Mouse (Mus musculus) heart, adult 2 months (tissue): ENCODE measurements around the gene Scamp4. TPM values are rescaled to one million over a fixed set of nuclear protein-coding genes. Genes with fewer than 3 reads are reported as not detected.

ENCODE experiments used
- DNase-seq, 2 experiments: peaks; one replicate each; pipeline ENCODE4 v3.0.0; 2021
- H3K27ac ChIP-seq: fragments of 200-600 bp; 2 replicates; pipeline ENCODE4 v1.8.1; 2022
- H3K27me3 ChIP-seq: fragments of 200-500 bp; 2 replicates; pipeline ENCODE4 v1.6.1; 2012; ENCODE audit warnings: mild to moderate bottlenecking, low read length, inconsistent platforms, mixed read lengths; ENCODE audit not compliant: control insufficient read depth, insufficient read depth
- H3K36me3 ChIP-seq: fragments of 200-500 bp; 2 replicates; pipeline ENCODE4 v1.6.1; 2012; ENCODE audit warnings: low read length, inconsistent platforms; ENCODE audit not compliant: control insufficient read depth, insufficient read depth
- H3K4me1 ChIP-seq: fragments of 200-500 bp; 2 replicates; pipeline ENCODE4 v1.6.1; 2011; ENCODE audit warnings: low read length; ENCODE audit not compliant: control insufficient read depth, insufficient read depth
- H3K4me3 ChIP-seq: fragments of 200-600 bp; 2 replicates; pipeline ENCODE4 v1.8.1; 2022
- H3K79me2 ChIP-seq: fragments of 200-500 bp; replicated peaks from 2 replicates; pipeline ENCODE4 v1.6.1; 2012; ENCODE audit warnings: mild to moderate bottlenecking, inconsistent platforms, low read length, moderate library complexity, mixed read lengths; ENCODE audit not compliant: control insufficient read depth, insufficient read depth
- H3K9ac ChIP-seq: fragments of 200-500 bp; 2 replicates; pipeline ENCODE4 v1.6.1; 2012; ENCODE audit warnings: low read depth, mild to moderate bottlenecking, control low read depth, inconsistent platforms, low read length, mixed read lengths
- CTCF ChIP-seq: fragments of 200-600 bp; IDR thresholded peaks from 2 replicates; pipeline ENCODE4 v1.8.1; 2022; ENCODE audit warnings: antibody characterized with exemption, mild to moderate bottlenecking, moderate library complexity
- EP300 ChIP-seq: fragments of 200-500 bp; IDR thresholded peaks from 2 replicates; pipeline ENCODE4 v1.6.1; 2011; ENCODE audit warnings: low read depth, low read length, control low read depth; ENCODE audit not compliant: insufficient read depth
- POLR2A ChIP-seq: fragments of 200-500 bp; IDR thresholded peaks from 2 replicates; pipeline ENCODE4 v1.6.1; 2011; ENCODE audit warnings: mild to moderate bottlenecking, low read depth, low read length, control low read depth; ENCODE audit not compliant: insufficient read depth
- WGBS: fragments of 180-500 bp; shearing (Covaris S2); methylation state at CpG from one replicate; pipeline ENCODE4 v1.1.7; 2018; 5-methylcytosine and 5-hydroxymethylcytosine counted together
- intact Hi-C: fragments of 180-260 bp; cut with DNase I; formaldehyde crosslinking; loops from one replicate; pipeline ENCODE4 v1.15.1; 2025
- polyA plus RNA-seq: library from polyadenylated mRNA; depleted of rRNA; stranded (reverse); fragments of >200 nt; gene quantifications from 2 replicates; pipeline ENCODE4 v1.2.3, GENCODE M21; 2012
- total RNA-seq, 2 experiments: library from RNA; stranded (reverse); gene quantifications; 2 replicates each; pipeline ENCODE4 v1.2.3; 2021

Gene Scamp4
- total and polyA plus RNA-seq, 3 experiments = 20.8 to 58.9 (median 26.9) TPM

DNA sequence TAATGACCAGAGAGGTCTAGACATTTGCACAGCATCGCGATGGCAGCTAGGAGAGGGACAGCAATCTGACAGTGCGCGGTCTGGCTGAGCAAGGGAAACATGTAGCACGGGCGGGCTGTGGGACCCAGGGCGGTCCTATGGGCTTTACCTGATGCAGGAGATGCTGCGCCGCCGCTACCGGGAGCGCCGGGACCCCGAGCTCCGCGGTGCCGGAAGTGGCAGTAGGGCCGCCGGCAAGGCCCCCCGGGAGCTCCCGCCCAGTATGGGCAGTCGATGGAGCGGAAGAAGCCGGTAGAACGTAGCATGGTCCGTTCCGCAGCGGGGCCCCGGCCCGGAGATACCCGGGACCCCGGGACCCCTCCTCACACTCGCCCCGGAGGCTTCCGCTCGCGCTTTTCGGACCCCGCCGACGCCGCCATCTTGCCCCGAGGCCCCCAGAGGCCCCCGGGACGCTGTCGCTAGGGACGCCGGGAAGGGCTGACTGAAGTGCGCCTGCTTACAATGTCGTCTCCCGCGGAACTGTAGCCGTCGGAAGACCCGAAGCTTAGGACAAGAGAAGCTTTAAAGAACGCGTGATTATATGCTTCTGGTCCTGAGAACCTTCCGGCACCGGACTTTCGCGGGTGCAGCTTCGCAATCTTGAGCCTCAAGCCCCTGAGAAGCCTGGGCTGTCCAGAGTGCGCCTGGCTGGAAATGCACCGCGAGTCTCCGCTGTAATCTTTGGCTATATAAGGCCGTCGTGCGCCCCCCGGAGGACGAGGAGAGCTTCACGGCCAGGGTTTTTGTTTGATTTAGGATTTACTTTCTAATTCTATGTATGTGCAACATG is 41.3 kb upstream of the Scamp4 start, which contains the start of gene Rexo1:
Gene Rexo1, minus strand, starts transcription at position 445 of the 829 bp plus-strand sequence.
- Histone ChIP-seq H3K36me3 (peaks cover 5% of the 10 kb centered on the region; the same call in 1 of the 2 replicates), H3K27ac (peak within 1 kb of the TSS; percentile 99), H3K9ac (peak within 1 kb of the TSS; percentile 98), H3K4me1 (peaks cover 20% of the 10 kb centered on the region), H3K79me2 (peaks cover 24% of the 10 kb centered on the region), H3K27me3 (no peaks in the 10 kb centered on the region), H3K4me3 (peak within 1 kb of the TSS; percentile 97)
- intact Hi-C loops = loop anchor here (1.0 kb wide), 1 partner anchor 115 kb away; no protein-coding TSS in a partner anchor
- 1% methylated on average over 72 of the region's 72 CpGs for WGBS
- peak; percentile 94 to 95 for DNase-seq
- TF ChIP-seq CTCF = peak; percentile 94
- peak; percentile 72 for TF ChIP-seq EP300
- TF ChIP-seq POLR2A = peak; percentile 35; the same call in 1 of the 2 replicates

DNA sequence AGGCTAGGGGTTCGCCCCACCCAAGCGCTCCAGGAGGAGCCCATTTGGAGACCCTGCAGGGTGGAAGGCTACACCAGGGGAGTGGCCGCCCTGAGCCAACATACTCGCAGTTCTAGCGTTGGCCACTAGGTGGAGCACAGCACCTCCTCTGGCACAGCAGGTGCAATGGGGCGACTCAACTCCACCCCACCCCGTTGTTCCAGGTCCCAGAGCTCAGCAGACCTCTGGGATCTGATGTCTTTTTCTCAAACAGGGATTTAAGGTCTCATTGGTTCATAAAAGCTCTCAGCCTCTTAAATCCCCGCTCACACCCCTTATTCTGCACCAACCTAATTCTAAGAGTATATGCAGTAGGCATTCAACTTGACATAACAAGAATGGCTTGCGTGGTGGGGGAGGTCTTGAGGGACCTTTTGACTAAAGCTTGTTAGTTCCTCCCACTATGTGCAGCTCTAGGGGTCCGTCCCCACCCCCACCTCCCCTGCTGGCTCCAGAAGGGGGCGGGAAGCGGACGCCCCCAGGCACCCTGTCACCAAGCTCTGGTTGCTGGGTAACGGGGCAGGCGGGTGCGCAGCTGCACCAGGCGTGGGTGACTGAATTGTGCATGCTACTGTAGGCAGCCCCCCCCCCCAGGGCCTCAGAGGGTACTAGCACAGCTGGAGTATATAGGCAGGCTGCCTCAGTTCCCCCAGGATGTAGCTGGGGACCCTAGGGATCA is 36.1 kb upstream of the Scamp4 start:
- intact Hi-C loops = loop anchor here (1.0 kb wide), 1 partner anchor 122 kb away; no protein-coding TSS in a partner anchor
- H3K27ac ChIP-seq = no peak overlapping the region
- peak; percentile 80 to 92 for DNase-seq
- no peak overlapping the region for H3K4me3 ChIP-seq
- no peaks in the 10 kb centered on the region for H3K79me2 ChIP-seq
- no peaks in the 10 kb centered on the region for H3K27me3 ChIP-seq
- no peaks in the 10 kb centered on the region for H3K36me3 ChIP-seq
- H3K9ac ChIP-seq = no peak overlapping the region
- H3K4me1 ChIP-seq = no peaks in the 10 kb centered on the region
- 34% methylated on average over 17 of the region's 17 CpGs for WGBS
- TF ChIP-seq EP300 (peak; percentile 73; the same call in 1 of the 2 replicates), CTCF (no peak; the same call in 1 of the 2 replicates)

DNA sequence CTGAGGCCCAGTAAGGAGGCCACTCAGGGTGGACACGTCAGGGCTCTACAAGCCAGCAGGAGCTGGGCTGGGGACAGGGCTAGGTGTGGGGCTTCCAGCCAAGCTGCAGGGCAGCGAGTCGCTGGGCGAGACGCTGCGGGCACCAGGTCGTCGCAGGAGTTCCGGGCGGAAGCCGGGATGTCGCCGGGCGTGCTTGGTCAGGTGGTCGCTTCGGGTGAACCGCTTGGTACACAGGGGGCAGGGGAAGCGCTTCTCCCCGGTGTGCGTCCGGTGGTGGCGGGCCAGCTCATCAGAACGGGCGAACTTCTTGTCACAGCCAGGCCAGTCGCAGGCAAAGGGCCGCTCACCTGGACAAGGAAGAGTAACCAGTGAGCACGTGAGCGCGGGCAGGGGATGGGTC is 33.8 kb upstream of the Scamp4 start:
- no peaks in the 10 kb centered on the region for H3K36me3 ChIP-seq
- no peak for DNase-seq
- WGBS = 97% methylated on average over 29 of the region's 29 CpGs
- H3K79me2 ChIP-seq = no peaks in the 10 kb centered on the region
- no peak overlapping the region for H3K9ac ChIP-seq
- H3K4me1 ChIP-seq = 0 out of 2 replicates have a peak, but pooled peaks cover 2% of the 10 kb centered on the region
- no peak overlapping the region for H3K4me3 ChIP-seq
- H3K27me3 ChIP-seq = no peaks in the 10 kb centered on the region
- intact Hi-C loops = no loop called here
- TF ChIP-seq POLR2A (no peak), CTCF (no peak), EP300 (no peak)
- H3K27ac ChIP-seq = no peak overlapping the region

DNA sequence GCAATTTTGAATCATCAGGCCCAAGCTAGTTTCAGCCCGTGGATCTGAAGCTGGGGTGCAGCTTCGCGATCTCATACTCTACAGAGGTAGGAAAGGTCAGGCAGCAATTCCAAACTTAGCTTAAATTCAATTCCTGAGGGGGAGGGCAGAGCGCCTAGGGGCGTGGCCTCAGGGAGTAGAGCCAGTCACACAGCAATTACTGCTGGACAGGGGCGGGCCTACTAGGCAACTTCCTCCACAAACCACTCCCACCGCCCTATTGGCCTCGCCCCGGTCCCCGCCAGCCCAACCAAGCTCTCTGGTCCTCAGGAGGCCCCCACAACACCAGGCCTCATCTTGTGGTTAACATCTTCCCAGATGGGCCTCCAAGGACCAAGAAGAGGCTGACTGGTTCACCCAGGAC is 33.0 kb upstream of the Scamp4 start:
- 28% methylated on average over 10 of the region's 10 CpGs for WGBS
- DNase-seq = peak; percentile 67 to 78
- intact Hi-C loops = no loop called here

DNA sequence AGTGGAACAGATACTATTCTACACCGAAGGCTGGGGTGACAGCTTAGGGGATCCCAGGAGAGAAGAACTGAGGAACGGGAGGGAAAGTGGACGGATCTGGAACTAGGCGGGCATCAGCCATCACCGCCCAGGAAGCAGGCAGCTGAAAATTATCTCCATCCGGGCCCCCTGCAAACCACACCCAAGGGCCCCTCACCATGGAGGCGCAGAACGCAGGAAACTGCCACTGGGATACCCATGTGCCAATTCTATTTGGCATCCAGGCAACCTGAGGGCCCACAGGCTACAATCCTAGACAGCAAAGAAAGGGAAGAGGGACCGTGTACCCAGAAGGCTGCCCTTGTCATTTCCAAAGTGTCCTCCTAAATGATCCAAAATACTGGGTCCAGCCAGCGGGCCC is 32.3 kb upstream of the Scamp4 start:
- 0 out of 2 replicates have a peak, but pooled peaks cover 2% of the 10 kb centered on the region for H3K4me1 ChIP-seq
- H3K9ac ChIP-seq = no peak overlapping the region

More for the DNA sequence above, 33.0 kb upstream of the Scamp4 start:
- no peaks in the 10 kb centered on the region for H3K36me3 ChIP-seq
- no peak overlapping the region for H3K27ac ChIP-seq
- H3K4me3 ChIP-seq = no peak overlapping the region
- H3K79me2 ChIP-seq = no peaks in the 10 kb centered on the region
- no peak for TF ChIP-seq EP300
- no peak for TF ChIP-seq POLR2A
- TF ChIP-seq CTCF = no peak
- H3K4me1 ChIP-seq = 0 out of 2 replicates have a peak, but pooled peaks cover 2% of the 10 kb centered on the region
- no peak overlapping the region for H3K9ac ChIP-seq
- H3K27me3 ChIP-seq = no peaks in the 10 kb centered on the region

More for the DNA sequence above, 32.3 kb upstream of the Scamp4 start:
- no peaks in the 10 kb centered on the region for H3K79me2 ChIP-seq
- TF ChIP-seq CTCF = no peak
- TF ChIP-seq POLR2A = no peak
- TF ChIP-seq EP300 = no peak
- intact Hi-C loops = no loop called here
- H3K36me3 ChIP-seq = no peaks in the 10 kb centered on the region
- no peak for DNase-seq
- 83% methylated on average over 10 of the region's 10 CpGs for WGBS
- H3K27ac ChIP-seq = no peak overlapping the region
- no peak overlapping the region for H3K4me3 ChIP-seq
- no peaks in the 10 kb centered on the region for H3K27me3 ChIP-seq
